Mouse (Mus musculus) liver (tissue): ENCODE data around the gene Pstk.
"Not testable (repeated sequence)": the region's sequence is repeated elsewhere in the genome, so short reads cannot be mapped to it uniquely, and the experiment has no call there.

Experiments
- DNase-seq: peaks from one replicate; pipeline ENCODE4 v3.0.0-alpha.2; 2020; ENCODE audit warnings: mixed read lengths

Gene Pstk

GRCm38 (mm10) chr7:131416742-131417141, 45.8 kb downstream of the Pstk start:
- DNase-seq = not testable (repeated sequence)

- DNase-seq = no peak
Measured at GRCm38 (mm10) chr7:131417605-131418004, 46.7 kb downstream of the Pstk start.

DNA sequence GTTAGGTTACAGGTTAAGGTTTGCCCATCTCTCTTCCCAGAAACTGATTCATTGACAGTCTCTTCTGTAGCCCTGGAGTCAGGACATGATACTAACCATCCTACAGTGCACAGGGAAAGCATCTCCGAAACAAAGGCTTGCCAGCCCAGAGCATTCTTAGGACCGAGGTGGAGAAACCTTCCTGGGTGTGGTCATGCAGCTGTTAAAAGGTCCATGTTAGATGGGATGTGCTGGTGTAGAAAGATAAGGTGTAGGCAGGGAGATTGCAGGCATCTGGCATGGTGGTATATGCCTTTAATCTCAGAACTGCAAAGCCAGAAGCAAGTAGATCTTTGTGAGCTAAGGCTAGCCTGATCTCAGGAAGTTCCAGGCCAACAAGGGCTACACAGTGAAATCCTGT, 54.0 kb downstream of the Pstk start:
- DNase-seq = peak; percentile 69

DNA sequence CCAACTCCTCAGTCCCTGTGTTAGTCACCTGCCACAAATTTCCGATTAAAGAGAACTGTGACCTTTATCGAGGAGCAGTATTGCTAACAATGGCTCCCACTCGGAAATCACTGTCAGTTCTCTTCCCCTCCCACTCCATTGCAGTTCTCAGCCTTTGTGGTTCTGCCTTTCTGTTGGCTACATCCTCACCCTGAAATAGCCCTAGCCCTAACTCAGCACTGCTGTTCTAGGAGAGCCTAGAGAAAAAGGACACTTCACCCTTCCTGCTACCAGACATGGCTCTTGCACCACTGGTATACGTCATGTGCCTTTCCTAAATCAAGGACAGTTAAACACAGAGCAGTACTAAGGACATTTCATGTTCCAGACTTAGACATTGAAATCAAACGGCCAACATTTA, 56.4 kb downstream of the Pstk start:
- DNase-seq = no peak

- peak; percentile 8 for DNase-seq
Measured at GRCm38 (mm10) chr7:131432244-131432643, 61.3 kb downstream of the Pstk start.

DNA sequence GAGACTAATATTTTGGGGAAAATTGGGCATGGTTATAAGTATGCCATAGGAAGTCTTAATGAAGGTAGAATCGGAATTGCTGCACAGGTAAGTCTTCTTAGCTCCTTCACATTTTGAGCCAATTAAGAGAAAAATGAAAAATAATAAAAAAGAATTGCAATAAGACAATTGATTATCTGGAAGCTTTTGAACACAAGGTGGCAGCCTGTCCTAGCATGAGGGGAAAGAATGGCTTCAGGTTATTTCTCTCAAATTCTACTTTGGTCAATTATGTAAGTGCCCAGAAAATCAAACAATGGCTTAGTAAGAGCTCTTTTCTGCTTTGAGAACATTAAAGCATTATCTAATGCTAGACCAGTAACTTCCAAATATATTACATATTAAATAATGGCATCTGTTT, 63.3 kb downstream of the Pstk start:
- no peak for DNase-seq

DNA sequence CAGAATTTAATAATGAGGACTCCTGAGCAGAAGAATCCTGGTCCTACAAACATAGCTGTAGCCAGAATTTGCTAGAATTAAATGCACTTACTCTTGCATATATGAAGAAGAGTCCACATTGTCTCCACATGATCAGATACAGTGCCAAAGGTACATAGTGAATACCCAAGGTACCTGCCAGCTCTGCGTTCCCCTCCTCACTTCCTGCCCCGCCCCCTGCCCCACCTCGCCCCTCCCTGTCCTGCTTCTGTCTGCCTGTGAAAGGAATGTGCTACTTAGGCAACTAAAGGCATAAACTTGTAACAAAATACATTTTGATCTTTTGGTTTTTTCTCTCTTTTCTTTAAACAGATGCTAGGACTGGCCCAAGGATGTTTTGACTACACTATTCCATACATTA, 66.1 kb downstream of the Pstk start:
- no peak for DNase-seq
